Mouse (Mus musculus): ENCODE data around the gene Zfp277. TPM values are rescaled to one million over a fixed set of nuclear protein-coding genes. Genes with fewer than 3 reads are reported as not detected.

The Zfp277 gene
- polyA plus RNA-seq, 1 experiment = 6.1 TPM

DNA sequence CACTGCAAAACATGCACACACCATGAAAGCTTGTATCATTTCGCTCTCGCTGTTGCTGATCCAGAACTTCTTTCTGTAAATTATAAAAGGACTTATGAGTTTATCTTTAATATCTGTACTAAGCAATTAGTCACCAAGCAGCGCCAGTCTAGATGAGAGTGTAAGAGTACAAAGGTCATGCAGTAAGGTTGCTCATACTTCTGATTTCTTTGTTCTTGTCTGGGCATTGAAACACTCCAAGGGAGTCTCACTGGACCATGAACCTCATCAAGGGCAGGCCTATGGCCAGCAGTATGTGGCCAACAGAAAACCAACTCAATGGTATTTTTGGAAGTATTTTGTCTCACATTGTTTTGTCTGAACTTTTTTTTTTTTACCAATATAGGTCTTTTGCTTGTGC, 110.4 kb downstream of the Zfp277 start:
- no peak overlapping the region for H3K4me3 ChIP-seq (replicated peaks; ENCODE audit: extremely low read depth, low read depth, low read length)
- no peaks in the 10 kb centered on the region for H3K4me1 ChIP-seq (ENCODE audit: control insufficient read depth, insufficient read depth, low read length)
- no peak for DNase-seq
- 95% methylated on average over 3 of the region's 3 CpGs for WGBS
- no peak for TF ChIP-seq CTCF (IDR thresholded peaks at IDR 0.05; ENCODE audit: insufficient read depth, low read length)
- TF ChIP-seq POLR2A (IDR thresholded peaks at IDR 0.05; ENCODE audit: borderline replicate concordance, extremely low read depth, low read depth, low read length) = no peak

DNA sequence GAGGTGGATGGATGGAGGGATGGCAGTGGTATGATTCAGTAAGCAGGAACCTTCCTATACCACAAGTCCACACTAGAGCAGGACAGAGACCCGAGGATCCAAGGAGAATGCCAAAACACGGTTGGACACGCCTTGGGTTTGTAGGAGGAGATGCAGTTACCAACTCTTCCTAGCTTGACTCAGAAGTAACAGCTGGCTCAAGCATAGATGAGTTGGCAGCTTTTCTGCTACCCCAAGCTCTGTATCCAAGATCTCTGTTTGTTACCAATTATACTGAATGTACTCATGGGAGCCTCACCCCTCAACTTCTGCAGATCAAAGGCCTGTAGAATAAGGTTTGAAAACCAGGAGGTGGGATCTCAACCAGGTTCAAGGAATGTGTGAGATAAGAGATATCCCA, 114.2 kb downstream of the Zfp277 start:
- Histone ChIP-seq H3K4me3 (replicated peaks; ENCODE audit: extremely low read depth, low read depth, low read length) (no peak overlapping the region), H3K4me1 (ENCODE audit: control insufficient read depth, insufficient read depth, low read length) (no peaks in the 10 kb centered on the region)
- TF ChIP-seq POLR2A (IDR thresholded peaks at IDR 0.05; ENCODE audit: borderline replicate concordance, extremely low read depth, low read depth, low read length) = no peak
- TF ChIP-seq CTCF (IDR thresholded peaks at IDR 0.05; ENCODE audit: insufficient read depth, low read length) = no peak
- 90% methylated on average over 3 of the region's 3 CpGs for WGBS
- DNase-seq = no peak

DNA sequence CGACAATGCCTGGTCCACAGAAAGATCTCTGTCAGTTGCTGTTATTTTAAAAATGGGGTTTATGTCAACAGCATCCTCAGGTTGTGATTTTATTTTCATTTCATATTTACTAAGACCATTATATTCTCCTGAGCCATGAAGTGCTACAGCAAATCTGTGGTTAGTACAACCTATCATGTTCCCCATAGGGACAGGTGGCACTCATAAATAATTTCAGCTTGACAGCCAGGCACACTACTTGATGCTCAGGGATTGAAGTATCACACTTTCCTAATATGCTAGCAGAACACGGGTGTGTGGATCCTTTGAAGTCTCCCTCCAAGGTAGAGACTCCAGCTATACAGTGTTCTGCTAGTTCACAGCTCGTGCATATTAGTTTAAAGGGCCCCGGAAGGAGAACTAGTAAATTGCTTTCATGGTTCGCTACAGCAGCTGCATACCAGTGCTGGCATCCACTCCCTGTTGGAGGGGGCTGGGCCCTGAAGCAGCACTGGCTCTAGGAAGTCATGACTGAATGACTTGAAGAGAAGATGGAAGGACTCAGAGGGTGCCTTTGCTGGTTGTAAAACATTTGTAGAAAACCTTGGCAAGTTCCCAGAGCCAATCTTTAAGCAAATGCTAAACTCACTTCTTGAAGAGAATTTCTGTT, 118.6 kb downstream of the Zfp277 start:
- no peak for DNase-seq
- Histone ChIP-seq H3K4me1 (ENCODE audit: control insufficient read depth, insufficient read depth, low read length) (no peaks in the 10 kb centered on the region), H3K4me3 (replicated peaks; ENCODE audit: extremely low read depth, low read depth, low read length) (no peak overlapping the region)
- TF ChIP-seq POLR2A (IDR thresholded peaks at IDR 0.05; ENCODE audit: borderline replicate concordance, extremely low read depth, low read depth, low read length) = no peak
- no peak for TF ChIP-seq CTCF (IDR thresholded peaks at IDR 0.05; ENCODE audit: insufficient read depth, low read length)
- 72% methylated on average over 5 of the region's 5 CpGs for WGBS

DNA sequence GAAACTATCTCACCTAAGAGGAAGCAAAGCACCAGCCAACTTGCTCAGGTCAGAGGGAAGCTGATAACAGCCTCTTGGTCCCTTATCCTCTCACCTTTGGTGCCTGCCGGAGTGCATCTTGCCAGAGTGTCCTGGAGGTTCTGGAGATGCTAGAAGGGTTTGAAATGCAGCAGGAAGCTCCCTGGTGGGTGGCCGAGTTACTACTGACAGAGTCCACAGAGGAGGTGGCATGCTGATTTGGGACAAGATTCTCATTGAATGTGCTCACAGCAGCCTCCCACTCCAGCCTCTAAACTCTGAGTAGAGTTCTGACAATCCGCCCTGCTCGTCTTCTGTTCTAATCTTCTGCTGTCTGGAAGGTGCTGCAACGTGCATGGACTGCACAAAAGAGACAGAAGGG, 120.1 kb downstream of the Zfp277 start:
- Histone ChIP-seq H3K4me3 (replicated peaks; ENCODE audit: extremely low read depth, low read depth, low read length) (no peak overlapping the region), H3K4me1 (ENCODE audit: control insufficient read depth, insufficient read depth, low read length) (no peaks in the 10 kb centered on the region)
- DNase-seq = no peak
- TF ChIP-seq CTCF (IDR thresholded peaks at IDR 0.05; ENCODE audit: insufficient read depth, low read length) (no peak), POLR2A (IDR thresholded peaks at IDR 0.05; ENCODE audit: borderline replicate concordance, extremely low read depth, low read depth, low read length) (no peak)
- WGBS = 93% methylated on average over 5 of the region's 5 CpGs

DNA sequence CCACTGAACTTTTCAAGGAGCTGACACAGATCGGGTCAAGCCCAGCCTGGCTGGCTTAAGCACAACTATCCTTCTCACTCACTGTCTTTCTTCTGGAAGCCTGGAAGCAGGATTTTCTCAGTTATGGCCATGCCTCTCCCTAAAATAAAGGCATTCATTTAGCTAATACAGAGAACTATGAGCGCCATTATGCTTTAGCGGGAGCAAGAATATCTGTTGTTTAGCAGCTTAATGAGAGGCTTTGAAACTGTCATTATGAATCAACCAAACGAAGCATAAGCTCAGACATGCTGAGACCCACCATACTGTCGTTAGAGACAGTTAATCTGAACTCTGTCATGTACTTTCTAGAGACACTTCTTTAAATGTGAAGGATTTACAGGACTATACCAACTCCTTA, 120.9 kb downstream of the Zfp277 start:
- Histone ChIP-seq H3K4me1 (ENCODE audit: control insufficient read depth, insufficient read depth, low read length) (no peaks in the 10 kb centered on the region), H3K4me3 (replicated peaks; ENCODE audit: extremely low read depth, low read depth, low read length) (no peak overlapping the region)
- TF ChIP-seq CTCF (IDR thresholded peaks at IDR 0.05; ENCODE audit: insufficient read depth, low read length) = no peak
- no peak for TF ChIP-seq POLR2A (IDR thresholded peaks at IDR 0.05; ENCODE audit: borderline replicate concordance, extremely low read depth, low read depth, low read length)
- DNase-seq = no peak
- WGBS = 91% methylated on average over 5 of the region's 5 CpGs

DNA sequence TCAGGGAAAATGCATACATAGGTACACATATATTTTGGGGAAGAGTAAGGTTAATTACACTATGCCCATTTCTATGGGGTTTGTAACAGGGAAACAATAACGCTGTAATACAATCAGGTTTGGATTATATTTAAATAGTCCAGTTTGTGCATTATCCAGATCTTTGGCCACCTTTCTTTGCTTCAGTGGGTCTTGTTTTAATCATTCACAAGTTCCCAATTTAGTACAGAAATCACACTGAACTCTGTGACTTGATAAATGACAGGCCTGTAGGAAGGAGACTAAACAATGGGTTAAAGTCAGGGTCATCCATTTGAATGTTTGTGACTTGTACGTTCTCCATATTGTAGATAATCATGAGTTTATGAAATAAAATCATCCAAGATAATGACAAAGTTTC, 130.6 kb downstream of the Zfp277 start:
- no peaks in the 10 kb centered on the region for H3K4me1 ChIP-seq (ENCODE audit: control insufficient read depth, insufficient read depth, low read length)
- TF ChIP-seq POLR2A (IDR thresholded peaks at IDR 0.05; ENCODE audit: borderline replicate concordance, extremely low read depth, low read depth, low read length) (no peak), CTCF (IDR thresholded peaks at IDR 0.05; ENCODE audit: insufficient read depth, low read length) (no peak)
- WGBS = 78% methylated on average over 2 of the region's 2 CpGs
- no peak overlapping the region for H3K4me3 ChIP-seq (replicated peaks; ENCODE audit: extremely low read depth, low read depth, low read length)
- DNase-seq = no peak

DNA sequence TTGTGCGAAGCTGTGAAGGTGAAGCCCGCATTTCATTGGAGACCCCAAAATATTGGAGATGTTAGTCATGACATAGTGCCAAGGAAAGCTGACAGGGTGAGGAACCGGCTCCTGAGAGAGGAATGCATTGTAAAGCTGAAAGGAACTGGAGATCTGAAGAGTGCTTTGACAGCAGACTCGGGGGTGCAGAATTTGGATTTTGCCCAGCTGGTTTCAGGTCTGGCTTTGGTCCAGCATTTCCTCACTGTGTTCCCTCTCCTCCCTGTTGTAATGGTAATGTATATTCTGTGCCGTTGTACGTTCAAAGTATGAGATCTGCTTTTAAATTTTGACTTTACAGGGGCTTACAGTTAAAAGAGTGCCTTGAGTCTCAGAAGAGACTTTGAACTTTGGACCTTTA, 141.7 kb downstream of the Zfp277 start:
- no peak for TF ChIP-seq POLR2A (IDR thresholded peaks at IDR 0.05; ENCODE audit: borderline replicate concordance, extremely low read depth, low read depth, low read length)
- no peak for TF ChIP-seq CTCF (IDR thresholded peaks at IDR 0.05; ENCODE audit: insufficient read depth, low read length)
- no peak overlapping the region for H3K4me3 ChIP-seq (replicated peaks; ENCODE audit: extremely low read depth, low read depth, low read length)
- 58% methylated on average over 6 of the region's 6 CpGs for WGBS
- DNase-seq = no peak
- H3K4me1 ChIP-seq (ENCODE audit: control insufficient read depth, insufficient read depth, low read length) = no peaks in the 10 kb centered on the region

DNA sequence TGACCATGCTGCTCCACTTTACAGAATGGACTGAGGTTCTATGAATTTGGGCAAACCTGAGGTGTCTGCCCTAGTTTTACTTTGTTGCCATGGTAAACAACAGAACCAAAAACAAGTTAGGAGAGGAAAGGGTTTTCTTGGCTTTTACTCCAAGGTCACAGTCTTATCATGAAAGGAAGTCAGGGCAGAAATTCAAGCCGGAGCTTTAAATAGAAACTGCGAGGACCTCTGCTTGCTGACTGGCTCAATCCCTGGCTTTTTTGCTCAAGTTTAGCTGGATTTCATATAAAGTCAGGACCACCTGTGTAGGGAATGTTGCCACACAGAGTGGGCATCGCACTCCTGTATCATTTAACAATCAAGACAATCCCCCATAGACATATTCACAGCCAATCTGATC, 147.1 kb downstream of the Zfp277 start:
- TF ChIP-seq CTCF (IDR thresholded peaks at IDR 0.05; ENCODE audit: insufficient read depth, low read length) (no peak), POLR2A (IDR thresholded peaks at IDR 0.05; ENCODE audit: borderline replicate concordance, extremely low read depth, low read depth, low read length) (no peak)
- 52% methylated on average over 3 of the region's 3 CpGs for WGBS

DNA sequence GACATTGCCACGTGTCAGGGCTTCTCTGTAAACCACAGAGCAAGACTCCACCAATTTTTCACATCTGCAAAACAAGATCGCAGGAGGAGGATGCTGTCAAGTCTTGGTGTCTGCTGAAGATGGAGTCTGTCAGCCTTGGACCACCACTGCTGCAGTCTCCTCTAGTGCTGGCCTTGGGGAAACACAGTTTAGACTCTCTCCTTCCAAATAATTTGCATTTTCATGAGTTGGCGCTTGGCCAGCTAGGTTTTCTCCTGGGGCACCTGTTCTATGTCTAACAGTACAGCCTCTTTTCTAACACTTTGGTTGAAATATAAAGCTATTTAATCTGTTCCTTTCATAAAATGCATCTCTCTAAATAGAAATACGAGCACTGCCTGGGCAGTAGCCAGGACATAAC, 159.2 kb downstream of the Zfp277 start:
- no peak for DNase-seq
- Histone ChIP-seq H3K4me1 (ENCODE audit: control insufficient read depth, insufficient read depth, low read length) (no peaks in the 10 kb centered on the region), H3K4me3 (replicated peaks; ENCODE audit: extremely low read depth, low read depth, low read length) (no peak overlapping the region)
- TF ChIP-seq CTCF (IDR thresholded peaks at IDR 0.05; ENCODE audit: insufficient read depth, low read length) (no peak), POLR2A (IDR thresholded peaks at IDR 0.05; ENCODE audit: borderline replicate concordance, extremely low read depth, low read depth, low read length) (no peak)
- 74% methylated on average over 4 of the region's 4 CpGs for WGBS

More for the DNA sequence above, 147.1 kb downstream of the Zfp277 start:
- no peaks in the 10 kb centered on the region for H3K4me1 ChIP-seq (ENCODE audit: control insufficient read depth, insufficient read depth, low read length)
- no peak overlapping the region for H3K4me3 ChIP-seq (replicated peaks; ENCODE audit: extremely low read depth, low read depth, low read length)
- DNase-seq = no peak

DNA sequence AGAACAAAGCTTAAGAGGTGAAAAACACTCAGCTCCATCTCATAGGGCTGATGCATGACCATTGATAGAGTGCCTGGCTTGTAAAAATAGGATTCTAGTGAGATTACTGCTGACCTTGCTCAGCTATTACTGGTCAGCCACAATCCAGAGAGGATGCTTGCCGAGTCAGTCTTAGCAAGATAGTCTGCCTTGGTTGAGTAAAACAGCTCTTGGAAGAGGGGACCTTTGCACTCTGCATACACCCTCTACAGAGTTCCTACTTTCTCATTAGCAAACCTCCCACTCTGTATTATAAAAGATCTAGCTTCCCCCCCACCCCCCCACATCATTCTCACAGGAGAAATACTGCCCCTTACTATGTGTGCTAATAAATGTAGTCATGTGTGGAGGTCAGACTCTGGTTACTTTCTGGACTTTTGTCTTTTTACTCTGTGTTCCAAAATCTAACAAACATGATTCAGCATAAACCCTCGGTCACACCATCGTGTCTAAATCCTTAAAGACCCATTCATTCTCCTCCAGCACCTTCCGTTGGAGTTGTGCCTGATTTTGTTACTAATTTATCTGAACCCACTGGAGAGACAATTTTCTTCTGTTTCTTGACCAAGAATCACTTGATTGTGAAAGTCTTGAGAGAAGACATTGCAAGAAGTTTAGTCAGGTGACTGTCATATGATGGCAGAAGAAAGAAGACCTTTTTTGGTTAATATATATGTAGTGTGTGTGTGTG, 164.9 kb downstream of the Zfp277 start:
- Histone ChIP-seq H3K4me3 (replicated peaks; ENCODE audit: extremely low read depth, low read depth, low read length) (no peak overlapping the region), H3K4me1 (ENCODE audit: control insufficient read depth, insufficient read depth, low read length) (no peaks in the 10 kb centered on the region)
- WGBS = 84% methylated on average over 4 of the region's 4 CpGs
- no peak for DNase-seq
- TF ChIP-seq CTCF (IDR thresholded peaks at IDR 0.05; ENCODE audit: insufficient read depth, low read length) (no peak), POLR2A (IDR thresholded peaks at IDR 0.05; ENCODE audit: borderline replicate concordance, extremely low read depth, low read depth, low read length) (no peak)

Measured in lung, adult 2 months (tissue).